Mouse (Mus musculus): ENCODE results near the gene Sh3rf1. TPM values are rescaled to one million over a fixed set of nuclear protein-coding genes. Genes with fewer than 3 reads are reported as not detected.

Sh3rf1 gene
- polyA plus RNA-seq, 1 experiment from 2014 or later: 13.0 TPM

GRCm38 (mm10) chr8:61295040-61295439 is 71.4 kb downstream of the Sh3rf1 start:
- ATAC-seq (ENCODE audit: insufficient number of reproducible peaks, low FRiP score, low TSS enrichment, low read depth): no peak
- Histone ChIP-seq H3K9me3 (replicated peaks) (no peaks in the 10 kb centered on the region), H3K4me2 (replicated peaks) (no peak overlapping the region), H3K27me3 (no peaks in the 10 kb centered on the region), H3K4me1 (peaks cover 5% of the 10 kb centered on the region), H3K36me3 (no peaks in the 10 kb centered on the region), H3K4me3 (replicated peaks) (no peak overlapping the region), H3K9ac (no peak overlapping the region), H3K27ac (replicated peaks) (no peak overlapping the region)
- WGBS: 74% methylated on average over 4 of the region's 4 CpGs

GRCm38 (mm10) chr8:61295441-61295840 is 71.8 kb downstream of the Sh3rf1 start:
- Histone ChIP-seq H3K27ac (replicated peaks) (no peak overlapping the region), H3K4me3 (replicated peaks) (no peak overlapping the region), H3K9me3 (replicated peaks) (no peaks in the 10 kb centered on the region), H3K36me3 (no peaks in the 10 kb centered on the region), H3K27me3 (no peaks in the 10 kb centered on the region), H3K9ac (no peak overlapping the region), H3K4me2 (replicated peaks) (no peak overlapping the region), H3K4me1 (peaks cover 5% of the 10 kb centered on the region)
- 47% methylated on average over 12 of the region's 12 CpGs for WGBS
- no peak for ATAC-seq (ENCODE audit: insufficient number of reproducible peaks, low FRiP score, low TSS enrichment, low read depth)

GRCm38 (mm10) chr8:61298828-61299227 is 75.2 kb downstream of the Sh3rf1 start:
- WGBS: 42% methylated on average over 4 of the region's 4 CpGs
- H3K27ac ChIP-seq (replicated peaks): no peak overlapping the region

GRCm38 (mm10) chr8:61301298-61302028 is 77.8 kb downstream of the Sh3rf1 start:
- H3K27me3 ChIP-seq: no peaks in the 10 kb centered on the region
- H3K9me3 ChIP-seq (replicated peaks): no peaks in the 10 kb centered on the region
- no peak overlapping the region for H3K27ac ChIP-seq (replicated peaks)
- H3K4me2 ChIP-seq (replicated peaks): no peak overlapping the region
- ATAC-seq (ENCODE audit: insufficient number of reproducible peaks, low FRiP score, low TSS enrichment, low read depth): peak; percentile 11; the same call in 1 of the 2 replicates
- H3K9ac ChIP-seq: no peak overlapping the region
- H3K4me1 ChIP-seq: no peaks in the 10 kb centered on the region; the same call in none of the 2 replicates
- WGBS: 43% methylated on average over 18 of the region's 18 CpGs
- no peaks in the 10 kb centered on the region for H3K36me3 ChIP-seq
- H3K4me3 ChIP-seq (replicated peaks): no peak overlapping the region

More at GRCm38 (mm10) chr8:61298828-61299227, 75.2 kb downstream of the Sh3rf1 start:
- no peak for ATAC-seq (ENCODE audit: insufficient number of reproducible peaks, low FRiP score, low TSS enrichment, low read depth)
- Histone ChIP-seq H3K27me3 (no peaks in the 10 kb centered on the region), H3K9me3 (replicated peaks) (no peaks in the 10 kb centered on the region), H3K4me1 (peaks cover 5% of the 10 kb centered on the region), H3K9ac (no peak overlapping the region), H3K36me3 (no peaks in the 10 kb centered on the region), H3K4me3 (replicated peaks) (no peak overlapping the region), H3K4me2 (replicated peaks) (no peak overlapping the region)

- Histone ChIP-seq H3K4me3 (replicated peaks) (no peak overlapping the region), H3K4me1 (no peaks in the 10 kb centered on the region; the same call in none of the 2 replicates), H3K9ac (no peak overlapping the region), H3K27ac (replicated peaks) (no peak overlapping the region), H3K36me3 (no peaks in the 10 kb centered on the region), H3K9me3 (replicated peaks) (no peaks in the 10 kb centered on the region), H3K27me3 (no peaks in the 10 kb centered on the region), H3K4me2 (replicated peaks) (no peak overlapping the region)
- 0 out of 2 replicates have a peak, but pooled peaks have one; percentile 19 for ATAC-seq (ENCODE audit: insufficient number of reproducible peaks, low FRiP score, low TSS enrichment, low read depth)
- 39% methylated on average over 5 of the region's 5 CpGs for WGBS
These were observed 78.3 kb downstream of the Sh3rf1 start for GRCm38 (mm10) chr8:61302029-61302368.

GRCm38 (mm10) chr8:61305451-61306070 is 81.9 kb downstream of the Sh3rf1 start:
- WGBS: 87% methylated on average over 7 of the region's 7 CpGs
- ATAC-seq (ENCODE audit: insufficient number of reproducible peaks, low FRiP score, low TSS enrichment, low read depth): no peak
- Histone ChIP-seq H3K9ac (no peak overlapping the region), H3K27ac (replicated peaks) (no peak overlapping the region), H3K27me3 (no peaks in the 10 kb centered on the region), H3K36me3 (no peaks in the 10 kb centered on the region), H3K4me2 (replicated peaks) (no peak overlapping the region), H3K4me3 (replicated peaks) (no peak overlapping the region), H3K4me1 (peaks cover 15% of the 10 kb centered on the region), H3K9me3 (replicated peaks) (no peaks in the 10 kb centered on the region)

GRCm38 (mm10) chr8:61306501-61307112 is 82.9 kb downstream of the Sh3rf1 start:
- Histone ChIP-seq H3K4me1 (peaks cover 23% of the 10 kb centered on the region), H3K4me3 (replicated peaks) (no peak overlapping the region), H3K4me2 (replicated peaks) (no peak overlapping the region), H3K27me3 (no peaks in the 10 kb centered on the region), H3K9me3 (replicated peaks) (no peaks in the 10 kb centered on the region), H3K27ac (replicated peaks) (no peak overlapping the region), H3K9ac (no peak overlapping the region), H3K36me3 (no peaks in the 10 kb centered on the region)
- WGBS: 77% methylated on average over 4 of the region's 4 CpGs
- no peak for ATAC-seq (ENCODE audit: insufficient number of reproducible peaks, low FRiP score, low TSS enrichment, low read depth)

- Histone ChIP-seq H3K27me3 (no peaks in the 10 kb centered on the region), H3K9me3 (replicated peaks) (no peaks in the 10 kb centered on the region), H3K36me3 (no peaks in the 10 kb centered on the region), H3K4me1 (peaks cover 23% of the 10 kb centered on the region), H3K9ac (no peak overlapping the region), H3K27ac (replicated peaks) (no peak overlapping the region), H3K4me3 (replicated peaks) (no peak overlapping the region), H3K4me2 (replicated peaks) (no peak overlapping the region; the same call in 1 of the 2 replicates)
- no peak for ATAC-seq (ENCODE audit: insufficient number of reproducible peaks, low FRiP score, low TSS enrichment, low read depth)
These were observed 85.2 kb downstream of the Sh3rf1 start for GRCm38 (mm10) chr8:61308896-61309295.

- peak overlapping the region; percentile 88 for H3K27ac ChIP-seq (replicated peaks)
- WGBS: 18% methylated on average over 20 of the region's 20 CpGs
- H3K36me3 ChIP-seq: no peaks in the 10 kb centered on the region
- no peaks in the 10 kb centered on the region for H3K27me3 ChIP-seq
- H3K9me3 ChIP-seq (replicated peaks): no peaks in the 10 kb centered on the region
- H3K9ac ChIP-seq: no peak overlapping the region
- ATAC-seq (ENCODE audit: insufficient number of reproducible peaks, low FRiP score, low TSS enrichment, low read depth): no peak
- peaks cover 23% of the 10 kb centered on the region for H3K4me1 ChIP-seq
- peak overlapping the region; percentile 42 for H3K4me2 ChIP-seq (replicated peaks)
- peak overlapping the region; percentile 27 for H3K4me3 ChIP-seq (replicated peaks)
These were observed 86.1 kb downstream of the Sh3rf1 start for GRCm38 (mm10) chr8:61309530-61310402.

- Histone ChIP-seq H3K4me3 (replicated peaks) (no peak overlapping the region), H3K9ac (no peak overlapping the region), H3K9me3 (replicated peaks) (no peaks in the 10 kb centered on the region), H3K27me3 (no peaks in the 10 kb centered on the region), H3K27ac (replicated peaks) (peak overlapping the region; percentile 88), H3K4me1 (peaks cover 23% of the 10 kb centered on the region), H3K4me2 (replicated peaks) (peak overlapping the region; percentile 42), H3K36me3 (no peaks in the 10 kb centered on the region)
- no peak for ATAC-seq (ENCODE audit: insufficient number of reproducible peaks, low FRiP score, low TSS enrichment, low read depth)
- WGBS: 10% methylated on average over 9 of the region's 9 CpGs
These were observed 86.8 kb downstream of the Sh3rf1 start for GRCm38 (mm10) chr8:61310403-61310871.

- H3K4me2 ChIP-seq (replicated peaks): no peak overlapping the region
- no peaks in the 10 kb centered on the region for H3K27me3 ChIP-seq
- H3K36me3 ChIP-seq: no peaks in the 10 kb centered on the region
- no peak overlapping the region for H3K4me3 ChIP-seq (replicated peaks)
- ATAC-seq (ENCODE audit: insufficient number of reproducible peaks, low FRiP score, low TSS enrichment, low read depth): no peak
- H3K9ac ChIP-seq: no peak overlapping the region
- H3K27ac ChIP-seq (replicated peaks): no peak overlapping the region
- H3K4me1 ChIP-seq: peaks cover 23% of the 10 kb centered on the region
- WGBS: 64% methylated on average over 7 of the region's 7 CpGs
- H3K9me3 ChIP-seq (replicated peaks): 0 out of 2 replicates have a peak, but pooled peaks cover 3% of the 10 kb centered on the region
These were observed 89.3 kb downstream of the Sh3rf1 start for GRCm38 (mm10) chr8:61313016-61313415.
